Mouse (Mus musculus): ENCODE data around the gene Hsd3b5. TPM values are rescaled to one million over a fixed set of nuclear protein-coding genes. Genes with fewer than 3 reads are reported as not detected.
"Not testable (repeated sequence)": the region's sequence is repeated elsewhere in the genome, so short reads cannot be mapped to it uniquely, and the experiment has no call there.

Gene Hsd3b5
- not detected in 2 replicates for polyA plus RNA-seq (2015; fragmentation: Nextera tagmentation; extraction: Ambion mirVana)

- no peak within 1 kb of the TSS for H3K27ac ChIP-seq (ENCODE audit: low read length)
- no peak within 1 kb of the TSS for H3K4me2 ChIP-seq (ENCODE audit: low read depth, low read length)
- H3K27me3 ChIP-seq (ENCODE audit: control insufficient read depth, insufficient read depth, low read depth, low read length): no peaks in the 10 kb centered on the region
- H3K4me1 ChIP-seq (replicated peaks; ENCODE audit: control insufficient read depth, insufficient read depth, low read length): no peaks in the 10 kb centered on the region
- no peak within 1 kb of the TSS for H3K9ac ChIP-seq (ENCODE audit: low read length)
- no peaks in the 10 kb centered on the region for H3K36me3 ChIP-seq (ENCODE audit: control insufficient read depth, insufficient read depth, low read length)
- no peak within 1 kb of the TSS for H3K4me3 ChIP-seq (ENCODE audit: low read length)
- ATAC-seq (ENCODE audit: low read depth): no peak
- H3K9me3 ChIP-seq (ENCODE audit: control insufficient read depth, low read length): no peaks in the 10 kb centered on the region
Observed at GRCm38 (mm10) chr3:98630152-98630551, at the start of gene Hsd3b5. Gene Hsd3b5, minus strand, starts transcription at chr3:98630252.

DNA sequence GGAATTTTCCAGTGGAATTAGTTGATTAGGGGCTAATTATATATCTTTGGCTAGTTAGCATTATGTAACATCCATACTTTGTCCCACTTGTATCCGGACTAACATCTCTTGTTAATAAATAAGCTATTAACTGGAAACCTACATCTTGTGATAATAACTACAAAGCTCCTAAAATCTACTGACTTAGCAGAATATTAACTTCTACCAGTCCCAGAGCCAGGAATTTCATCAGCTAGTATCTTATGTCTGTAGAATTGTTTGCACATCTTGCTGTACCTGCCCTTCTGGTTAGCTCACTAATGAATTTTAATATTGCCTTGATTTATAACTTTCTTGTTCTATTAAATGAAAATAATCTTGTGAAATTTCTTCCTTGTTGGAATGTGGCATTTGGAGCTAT lies 5.1 kb upstream of the Hsd3b5 start:
- ATAC-seq (ENCODE audit: low read depth): no peak

DNA sequence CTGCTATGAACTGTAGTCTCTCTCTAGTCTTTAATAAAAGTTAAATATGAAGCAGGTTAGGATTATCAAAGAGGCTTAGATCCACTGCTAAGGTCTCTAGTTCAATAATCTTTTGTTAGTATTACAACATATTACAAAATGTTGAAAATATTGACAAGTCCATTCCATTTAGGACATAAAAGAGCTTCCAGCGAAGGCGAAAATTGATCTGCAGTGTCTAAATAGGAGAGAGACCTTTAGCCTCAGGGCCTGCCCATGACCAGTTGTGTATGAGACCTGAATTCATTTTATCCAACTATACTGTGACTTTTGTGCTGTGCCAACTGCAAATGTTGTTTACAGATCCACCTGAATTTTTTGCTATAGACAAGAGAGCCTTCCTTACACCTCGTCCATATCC lies 419 bp downstream of the Hsd3b5 start:
- Histone ChIP-seq H3K27ac (ENCODE audit: low read length) (no peak overlapping the region), H3K4me3 (ENCODE audit: low read length) (no peak overlapping the region), H3K9ac (ENCODE audit: low read length) (no peak overlapping the region), H3K36me3 (ENCODE audit: control insufficient read depth, insufficient read depth, low read length) (no peaks in the 10 kb centered on the region), H3K4me1 (replicated peaks; ENCODE audit: control insufficient read depth, insufficient read depth, low read length) (no peaks in the 10 kb centered on the region), H3K27me3 (ENCODE audit: control insufficient read depth, insufficient read depth, low read depth, low read length) (no peaks in the 10 kb centered on the region), H3K4me2 (ENCODE audit: low read depth, low read length) (no peak overlapping the region), H3K9me3 (ENCODE audit: control insufficient read depth, low read length) (no peaks in the 10 kb centered on the region)
- ATAC-seq (ENCODE audit: low read depth): no peak
- 82% methylated on average over 3 of the region's 3 CpGs for WGBS

More for the DNA sequence above, 5.1 kb upstream of the Hsd3b5 start:
- H3K27me3 ChIP-seq (ENCODE audit: control insufficient read depth, insufficient read depth, low read depth, low read length): no peaks in the 10 kb centered on the region
- no peak overlapping the region for H3K4me3 ChIP-seq (ENCODE audit: low read length)
- no peak overlapping the region for H3K4me2 ChIP-seq (ENCODE audit: low read depth, low read length)
- H3K27ac ChIP-seq (ENCODE audit: low read length): no peak overlapping the region
- WGBS: 60% methylated on average over 1 of the region's 1 CpGs
- H3K4me1 ChIP-seq (replicated peaks; ENCODE audit: control insufficient read depth, insufficient read depth, low read length): no peaks in the 10 kb centered on the region
- no peaks in the 10 kb centered on the region for H3K36me3 ChIP-seq (ENCODE audit: control insufficient read depth, insufficient read depth, low read length)
- no peak overlapping the region for H3K9ac ChIP-seq (ENCODE audit: low read length)
- no peaks in the 10 kb centered on the region for H3K9me3 ChIP-seq (ENCODE audit: control insufficient read depth, low read length)

DNA sequence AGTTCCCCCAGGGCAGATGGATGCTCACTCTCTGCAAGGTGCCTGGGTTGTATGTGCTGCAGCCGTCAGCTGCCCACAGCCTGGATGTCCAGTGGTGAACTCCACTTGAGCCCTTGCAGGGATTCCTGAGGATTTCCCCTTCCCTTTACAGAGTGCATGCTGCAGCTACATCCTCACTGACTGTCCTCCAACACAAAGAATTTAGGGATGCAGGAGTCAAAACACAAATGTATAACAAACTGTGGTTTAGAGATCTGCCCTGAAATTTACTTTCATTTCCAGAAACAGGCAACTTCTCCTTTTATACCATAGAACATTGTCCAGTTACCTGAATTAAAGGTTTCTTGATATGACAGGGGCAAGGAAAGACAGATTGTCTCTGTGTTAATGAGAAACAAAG lies 13.3 kb downstream of the Hsd3b5 start:
- H3K36me3 ChIP-seq (ENCODE audit: control insufficient read depth, insufficient read depth, low read length); H3K9me3 ChIP-seq (ENCODE audit: control insufficient read depth, low read length); ATAC-seq (ENCODE audit: low read depth); H3K4me1 ChIP-seq (replicated peaks; ENCODE audit: control insufficient read depth, insufficient read depth, low read length); H3K27ac ChIP-seq (ENCODE audit: low read length); H3K27me3 ChIP-seq (ENCODE audit: control insufficient read depth, insufficient read depth, low read depth, low read length); H3K9ac ChIP-seq (ENCODE audit: low read length); H3K4me3 ChIP-seq (ENCODE audit: low read length); H3K4me2 ChIP-seq (ENCODE audit: low read depth, low read length): not testable (repeated sequence)
- WGBS: 55% methylated on average over 1 of the region's 1 CpGs

GRCm38 (mm10) chr3:98616244-98616643 lies 13.8 kb downstream of the Hsd3b5 start:
- H3K4me1 ChIP-seq (replicated peaks; ENCODE audit: control insufficient read depth, insufficient read depth, low read length); H3K9me3 ChIP-seq (ENCODE audit: control insufficient read depth, low read length); H3K27ac ChIP-seq (ENCODE audit: low read length); H3K4me3 ChIP-seq (ENCODE audit: low read length); H3K9ac ChIP-seq (ENCODE audit: low read length); H3K36me3 ChIP-seq (ENCODE audit: control insufficient read depth, insufficient read depth, low read length); H3K4me2 ChIP-seq (ENCODE audit: low read depth, low read length); ATAC-seq (ENCODE audit: low read depth); H3K27me3 ChIP-seq (ENCODE audit: control insufficient read depth, insufficient read depth, low read depth, low read length): not testable (repeated sequence)
- 22% methylated on average over 2 of the region's 2 CpGs for WGBS

DNA sequence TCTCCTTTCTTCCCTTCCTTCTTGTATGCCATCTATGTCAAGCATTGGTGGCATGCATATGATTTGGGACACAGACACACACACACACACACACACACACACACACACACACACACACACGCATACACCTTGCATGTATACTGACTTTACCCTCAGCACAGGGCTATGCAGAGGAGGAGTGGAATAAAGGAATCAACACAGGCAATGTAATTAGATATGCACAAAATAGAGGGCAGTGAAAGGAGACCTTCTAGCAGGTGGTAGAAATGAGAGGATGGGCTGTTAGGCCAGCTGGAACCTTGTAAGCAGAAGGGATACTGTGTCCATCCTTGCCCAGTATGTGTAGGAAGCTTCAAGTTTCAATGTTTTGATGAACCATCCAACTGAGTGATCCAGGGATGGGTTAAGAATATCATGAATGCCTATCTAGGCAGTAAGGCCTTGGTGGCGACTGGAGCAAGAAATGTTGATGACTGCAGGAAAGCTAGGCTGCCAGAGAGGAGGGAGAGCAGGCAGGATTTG lies 15.6 kb downstream of the Hsd3b5 start:
- not testable (repeated sequence) for H3K4me3 ChIP-seq (ENCODE audit: low read length); ATAC-seq (ENCODE audit: low read depth); H3K36me3 ChIP-seq (ENCODE audit: control insufficient read depth, insufficient read depth, low read length); H3K4me2 ChIP-seq (ENCODE audit: low read depth, low read length); H3K27ac ChIP-seq (ENCODE audit: low read length); H3K27me3 ChIP-seq (ENCODE audit: control insufficient read depth, insufficient read depth, low read depth, low read length); H3K9ac ChIP-seq (ENCODE audit: low read length); H3K4me1 ChIP-seq (replicated peaks; ENCODE audit: control insufficient read depth, insufficient read depth, low read length); H3K9me3 ChIP-seq (ENCODE audit: control insufficient read depth, low read length)
- 56% methylated on average over 2 of the region's 2 CpGs for WGBS

- H3K4me1 ChIP-seq (replicated peaks; ENCODE audit: control insufficient read depth, insufficient read depth, low read length): no peaks in the 10 kb centered on the region
- H3K27ac ChIP-seq (ENCODE audit: low read length): no peak overlapping the region
- ATAC-seq (ENCODE audit: low read depth): no peak
- no peak overlapping the region for H3K9ac ChIP-seq (ENCODE audit: low read length)
- H3K4me2 ChIP-seq (ENCODE audit: low read depth, low read length): no peak overlapping the region
- no peak overlapping the region for H3K4me3 ChIP-seq (ENCODE audit: low read length)
- no peaks in the 10 kb centered on the region for H3K9me3 ChIP-seq (ENCODE audit: control insufficient read depth, low read length)
- no peaks in the 10 kb centered on the region for H3K27me3 ChIP-seq (ENCODE audit: control insufficient read depth, insufficient read depth, low read depth, low read length)
- no peaks in the 10 kb centered on the region for H3K36me3 ChIP-seq (ENCODE audit: control insufficient read depth, insufficient read depth, low read length)
Observed at GRCm38 (mm10) chr3:98613963-98614362, 16.1 kb downstream of the Hsd3b5 start.

DNA sequence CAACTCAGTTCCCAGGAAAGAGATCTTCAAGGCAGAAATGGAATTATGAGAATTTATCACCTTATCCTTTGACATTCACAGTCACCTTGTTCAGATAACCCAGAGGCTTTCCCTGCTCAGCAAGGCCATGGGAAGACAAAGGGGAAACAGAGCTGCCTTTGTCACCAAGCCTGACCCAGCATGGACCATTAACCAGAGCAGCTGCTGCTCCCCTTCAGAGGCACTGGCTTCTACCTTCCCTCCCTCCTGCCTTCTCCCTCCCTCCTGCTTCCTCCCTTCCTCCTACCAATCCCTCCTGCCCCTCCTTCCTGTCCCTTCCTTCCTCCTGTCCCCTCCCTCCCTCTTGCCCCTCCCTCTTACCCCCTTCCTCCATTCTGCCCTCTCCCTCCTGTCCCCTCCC lies 16.5 kb downstream of the Hsd3b5 start:
- not testable (repeated sequence) for ATAC-seq (ENCODE audit: low read depth); H3K4me3 ChIP-seq (ENCODE audit: low read length); H3K36me3 ChIP-seq (ENCODE audit: control insufficient read depth, insufficient read depth, low read length); H3K4me2 ChIP-seq (ENCODE audit: low read depth, low read length); H3K4me1 ChIP-seq (replicated peaks; ENCODE audit: control insufficient read depth, insufficient read depth, low read length); H3K9me3 ChIP-seq (ENCODE audit: control insufficient read depth, low read length); H3K27ac ChIP-seq (ENCODE audit: low read length); H3K27me3 ChIP-seq (ENCODE audit: control insufficient read depth, insufficient read depth, low read depth, low read length); H3K9ac ChIP-seq (ENCODE audit: low read length)

- Histone ChIP-seq H3K27ac (ENCODE audit: low read length) (no peak within 1 kb of the TSS), H3K9me3 (ENCODE audit: control insufficient read depth, low read length) (no peaks in the 10 kb centered on the region), H3K36me3 (ENCODE audit: control insufficient read depth, insufficient read depth, low read length) (no peaks in the 10 kb centered on the region), H3K4me1 (replicated peaks; ENCODE audit: control insufficient read depth, insufficient read depth, low read length) (no peaks in the 10 kb centered on the region), H3K4me2 (ENCODE audit: low read depth, low read length) (no peak within 1 kb of the TSS), H3K27me3 (ENCODE audit: control insufficient read depth, insufficient read depth, low read depth, low read length) (no peaks in the 10 kb centered on the region), H3K4me3 (ENCODE audit: low read length) (no peak within 1 kb of the TSS), H3K9ac (ENCODE audit: low read length) (no peak within 1 kb of the TSS)
- no peak for ATAC-seq (ENCODE audit: low read depth)
Observed at GRCm38 (mm10) chr3:98588707-98589106, 41.3 kb downstream of the Hsd3b5 start, which contains the start of gene Gm10681. Gene Gm10681, minus strand, starts transcription at chr3:98588807.

DNA sequence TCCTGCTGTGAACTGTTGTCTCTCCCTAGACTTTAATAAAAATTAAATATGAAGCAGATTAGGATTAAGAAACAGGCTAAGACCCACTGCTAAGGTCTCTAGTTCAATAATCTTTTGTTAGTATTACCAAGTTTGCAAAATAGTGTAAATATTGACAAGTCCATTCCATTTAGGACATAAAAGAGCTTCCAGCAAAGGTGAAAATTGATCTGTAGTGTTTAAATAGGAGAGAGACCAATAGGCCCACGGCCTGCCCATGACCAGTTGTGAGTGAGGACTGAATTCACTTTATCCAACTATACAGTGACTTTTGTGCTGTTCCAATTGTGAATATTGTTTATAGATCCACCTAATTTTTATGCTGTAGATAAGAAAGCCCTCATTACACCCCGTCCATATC lies 42.3 kb downstream of the Hsd3b5 start:
- Histone ChIP-seq H3K4me2 (ENCODE audit: low read depth, low read length) (no peak overlapping the region), H3K4me3 (ENCODE audit: low read length) (no peak overlapping the region), H3K9ac (ENCODE audit: low read length) (no peak overlapping the region), H3K9me3 (ENCODE audit: control insufficient read depth, low read length) (no peaks in the 10 kb centered on the region), H3K27me3 (ENCODE audit: control insufficient read depth, insufficient read depth, low read depth, low read length) (no peaks in the 10 kb centered on the region), H3K4me1 (replicated peaks; ENCODE audit: control insufficient read depth, insufficient read depth, low read length) (no peaks in the 10 kb centered on the region), H3K27ac (ENCODE audit: low read length) (no peak overlapping the region), H3K36me3 (ENCODE audit: control insufficient read depth, insufficient read depth, low read length) (no peaks in the 10 kb centered on the region)
- WGBS: 53% methylated on average over 2 of the region's 2 CpGs
- no peak for ATAC-seq (ENCODE audit: low read depth)
